Mouse (Mus musculus): Measurements from ENCODE around the gene Rundc3a. TPM values are rescaled to one million over a fixed set of nuclear protein-coding genes. Genes with fewer than 3 reads are reported as not detected.
"Not testable (repeated sequence)": the region's sequence is repeated elsewhere in the genome, so short reads cannot be mapped to it uniquely, and the experiment has no call there.

Rundc3a gene
- polyA plus RNA-seq, 1 experiment, result not detected

GRCm38 (mm10) chr11:102353021-102353431, 40.2 kb upstream of the Rundc3a start:
- TF ChIP-seq CTCF (IDR thresholded peaks at IDR 0.05; ENCODE audit: low read depth, low read length), result no peak
- no peak for TF ChIP-seq POLR2A (IDR thresholded peaks at IDR 0.05; ENCODE audit: borderline replicate concordance, low read depth, low read length)
- H3K4me3 ChIP-seq (ENCODE audit: insufficient read depth, low read length), result no peak overlapping the region
- H3K27ac ChIP-seq (ENCODE audit: insufficient read depth, low read depth, low read length), result no peak overlapping the region
- H3K4me1 ChIP-seq (ENCODE audit: control insufficient read depth, insufficient read depth, low read length), result peaks cover 4% of the 10 kb centered on the region

- no peak overlapping the region for H3K27ac ChIP-seq (ENCODE audit: insufficient read depth, low read depth, low read length)
- TF ChIP-seq POLR2A (IDR thresholded peaks at IDR 0.05; ENCODE audit: borderline replicate concordance, low read depth, low read length) (no peak), CTCF (IDR thresholded peaks at IDR 0.05; ENCODE audit: low read depth, low read length) (no peak)
- no peaks in the 10 kb centered on the region for H3K4me1 ChIP-seq (ENCODE audit: control insufficient read depth, insufficient read depth, low read length)
- H3K4me3 ChIP-seq (ENCODE audit: insufficient read depth, low read length), result no peak overlapping the region
Measured at GRCm38 (mm10) chr11:102355501-102355900, 37.7 kb upstream of the Rundc3a start.

- no peaks in the 10 kb centered on the region for H3K4me1 ChIP-seq (ENCODE audit: control insufficient read depth, insufficient read depth, low read length)
Measured at GRCm38 (mm10) chr11:102356190-102356589, 37.0 kb upstream of the Rundc3a start.

GRCm38 (mm10) chr11:102356636-102357350, 36.4 kb upstream of the Rundc3a start:
- Histone ChIP-seq H3K27ac (ENCODE audit: insufficient read depth, low read depth, low read length) (no peak overlapping the region), H3K4me1 (ENCODE audit: control insufficient read depth, insufficient read depth, low read length) (no peaks in the 10 kb centered on the region)

More at GRCm38 (mm10) chr11:102356190-102356589, 37.0 kb upstream of the Rundc3a start:
- TF ChIP-seq POLR2A (IDR thresholded peaks at IDR 0.05; ENCODE audit: borderline replicate concordance, low read depth, low read length) (no peak), CTCF (IDR thresholded peaks at IDR 0.05; ENCODE audit: low read depth, low read length) (no peak)
- Histone ChIP-seq H3K27ac (ENCODE audit: insufficient read depth, low read depth, low read length) (no peak overlapping the region), H3K4me3 (ENCODE audit: insufficient read depth, low read length) (no peak overlapping the region)

GRCm38 (mm10) chr11:102358365-102358764, 34.8 kb upstream of the Rundc3a start:
- TF ChIP-seq POLR2A (IDR thresholded peaks at IDR 0.05; ENCODE audit: borderline replicate concordance, low read depth, low read length) (no peak), CTCF (IDR thresholded peaks at IDR 0.05; ENCODE audit: low read depth, low read length) (no peak)
- Histone ChIP-seq H3K27ac (ENCODE audit: insufficient read depth, low read depth, low read length) (no peak overlapping the region), H3K4me1 (ENCODE audit: control insufficient read depth, insufficient read depth, low read length) (no peaks in the 10 kb centered on the region), H3K4me3 (ENCODE audit: insufficient read depth, low read length) (no peak overlapping the region)

More at GRCm38 (mm10) chr11:102356636-102357350, 36.4 kb upstream of the Rundc3a start:
- H3K4me3 ChIP-seq (ENCODE audit: insufficient read depth, low read length), result no peak overlapping the region
- TF ChIP-seq POLR2A (IDR thresholded peaks at IDR 0.05; ENCODE audit: borderline replicate concordance, low read depth, low read length), result no peak
- TF ChIP-seq CTCF (IDR thresholded peaks at IDR 0.05; ENCODE audit: low read depth, low read length), result no peak

GRCm38 (mm10) chr11:102361776-102362495, 31.3 kb upstream of the Rundc3a start:
- no peaks in the 10 kb centered on the region for H3K4me1 ChIP-seq (ENCODE audit: control insufficient read depth, insufficient read depth, low read length)
- no peak overlapping the region for H3K27ac ChIP-seq (ENCODE audit: insufficient read depth, low read depth, low read length)
- H3K4me3 ChIP-seq (ENCODE audit: insufficient read depth, low read length), result no peak overlapping the region
- TF ChIP-seq POLR2A (IDR thresholded peaks at IDR 0.05; ENCODE audit: borderline replicate concordance, low read depth, low read length) (no peak), CTCF (IDR thresholded peaks at IDR 0.05; ENCODE audit: low read depth, low read length) (no peak)

- Histone ChIP-seq H3K4me3 (ENCODE audit: insufficient read depth, low read length) (no peak overlapping the region), H3K27ac (ENCODE audit: insufficient read depth, low read depth, low read length) (no peak overlapping the region), H3K4me1 (ENCODE audit: control insufficient read depth, insufficient read depth, low read length) (no peaks in the 10 kb centered on the region)
- TF ChIP-seq CTCF (IDR thresholded peaks at IDR 0.05; ENCODE audit: low read depth, low read length) (no peak), POLR2A (IDR thresholded peaks at IDR 0.05; ENCODE audit: borderline replicate concordance, low read depth, low read length) (no peak)
Measured at GRCm38 (mm10) chr11:102363623-102364022, 29.6 kb upstream of the Rundc3a start.

GRCm38 (mm10) chr11:102364570-102365371, 28.4 kb upstream of the Rundc3a start:
- Histone ChIP-seq H3K27ac (ENCODE audit: insufficient read depth, low read depth, low read length) (no peak overlapping the region), H3K4me1 (ENCODE audit: control insufficient read depth, insufficient read depth, low read length) (no peaks in the 10 kb centered on the region), H3K4me3 (ENCODE audit: insufficient read depth, low read length) (no peak overlapping the region)
- no peak for TF ChIP-seq CTCF (IDR thresholded peaks at IDR 0.05; ENCODE audit: low read depth, low read length)
- TF ChIP-seq POLR2A (IDR thresholded peaks at IDR 0.05; ENCODE audit: borderline replicate concordance, low read depth, low read length), result no peak

- H3K27ac ChIP-seq (ENCODE audit: insufficient read depth, low read depth, low read length), result no peak overlapping the region
Measured at GRCm38 (mm10) chr11:102365699-102366098, 27.5 kb upstream of the Rundc3a start.

GRCm38 (mm10) chr11:102366103-102366502, 27.1 kb upstream of the Rundc3a start, which contains the start of gene Slc4a1:
Slc4a1 (minus strand) TSS chr11:102366203.
- H3K27ac ChIP-seq (ENCODE audit: insufficient read depth, low read depth, low read length); H3K4me3 ChIP-seq (ENCODE audit: insufficient read depth, low read length); H3K4me1 ChIP-seq (ENCODE audit: control insufficient read depth, insufficient read depth, low read length): not testable (repeated sequence)

More at GRCm38 (mm10) chr11:102365699-102366098, 27.5 kb upstream of the Rundc3a start:
- H3K4me3 ChIP-seq (ENCODE audit: insufficient read depth, low read length), result no peak overlapping the region
- H3K4me1 ChIP-seq (ENCODE audit: control insufficient read depth, insufficient read depth, low read length), result no peaks in the 10 kb centered on the region
- TF ChIP-seq POLR2A (IDR thresholded peaks at IDR 0.05; ENCODE audit: borderline replicate concordance, low read depth, low read length), result no peak
- no peak for TF ChIP-seq CTCF (IDR thresholded peaks at IDR 0.05; ENCODE audit: low read depth, low read length)

Data from bone marrow macrophage, adult 2 months (primary cell).